Mouse (Mus musculus) midbrain, embryonic 10.5 days (tissue): ENCODE data around the gene Tldc1. TPM values are rescaled to one million over a fixed set of nuclear protein-coding genes. Genes with fewer than 3 reads are reported as not detected.
A peak's percentile ranks its signal among the peaks of the same experiment; 100 is the strongest.

Experiments
- DNase-seq: peaks from one replicate; pipeline ENCODE4 v3.0.0-alpha.2; 2017; ENCODE audit warnings: low spot score
- H3K27ac ChIP-seq: fragments of 300-500 bp; sonication (generic); replicated peaks from 2 replicates; pipeline ENCODE4 v1.5.1; 2016; ENCODE audit warnings: mild to moderate bottlenecking
- H3K27me3 ChIP-seq: fragments of 300-500 bp; sonication (generic); 2 replicates; pipeline ENCODE4 v1.6.1; 2016; ENCODE audit warnings: low read depth, mild to moderate bottlenecking; ENCODE audit not compliant: poor library complexity, severe bottlenecking
- H3K36me3 ChIP-seq: fragments of 300-500 bp; sonication (generic); 2 replicates; pipeline ENCODE4 v1.6.1; 2016; ENCODE audit warnings: mild to moderate bottlenecking, moderate library complexity
- H3K4me1 ChIP-seq: fragments of 300-500 bp; sonication (generic); 2 replicates; pipeline ENCODE4 v1.6.1; 2016
- H3K4me3 ChIP-seq: fragments of 300-500 bp; sonication (generic); 2 replicates; pipeline ENCODE4 v1.5.1; 2016; ENCODE audit warnings: mild to moderate bottlenecking, moderate library complexity
- H3K9me3 ChIP-seq: fragments of 300-500 bp; sonication (generic); replicated peaks from 2 replicates; pipeline ENCODE4 v1.6.1; 2016; ENCODE audit warnings: mild to moderate bottlenecking
- WGBS: fragments of 180-500 bp; shearing (Covaris S2); methylation state at CpG from one replicate; pipeline ENCODE4 v1.1.7; 2016; 5-methylcytosine and 5-hydroxymethylcytosine counted together
- polyA plus RNA-seq: library from polyadenylated mRNA; unstranded; fragments of >200 nt; fragmentation: Nextera tagmentation; extraction: Ambion mirVana; gene quantifications from 2 replicates; pipeline ENCODE4 v1.2.1, GENCODE M21; 2016

Tldc1 gene
- polyA plus RNA-seq, 1 experiment from 2014 or later = 15.4 TPM

DNA sequence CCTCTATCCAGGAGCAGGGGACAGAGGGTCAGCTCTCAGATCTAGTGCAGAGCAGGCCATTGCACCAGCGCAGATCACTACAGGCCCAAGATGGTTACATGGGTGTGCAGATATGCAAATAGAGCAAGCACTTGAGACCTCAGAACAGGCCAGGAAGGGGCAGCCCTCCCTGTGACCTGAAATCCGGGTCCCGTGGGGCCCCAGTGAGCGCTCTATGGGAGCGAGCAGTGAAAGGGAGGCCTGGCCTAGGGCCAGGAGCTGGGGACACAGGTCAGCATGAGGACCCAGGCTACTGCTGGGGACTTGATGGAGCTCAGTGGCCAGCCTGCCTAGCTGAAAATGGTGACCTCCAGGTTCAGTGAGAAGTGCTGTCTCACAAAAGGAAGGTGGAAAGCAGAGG is 21.7 kb downstream of the Tldc1 start:
- Histone ChIP-seq H3K27me3 (0 out of 2 replicates have a peak, but pooled peaks cover 14% of the 10 kb centered on the region), H3K9me3 (no peaks in the 10 kb centered on the region), H3K27ac (peak overlapping the region; percentile 9; the same call in 1 of the 2 replicates), H3K4me1 (peaks cover 41% of the 10 kb centered on the region), H3K4me3 (no peak overlapping the region), H3K36me3 (peaks cover 11% of the 10 kb centered on the region)
- DNase-seq = no peak
- 61% methylated on average over 5 of the region's 5 CpGs for WGBS

DNA sequence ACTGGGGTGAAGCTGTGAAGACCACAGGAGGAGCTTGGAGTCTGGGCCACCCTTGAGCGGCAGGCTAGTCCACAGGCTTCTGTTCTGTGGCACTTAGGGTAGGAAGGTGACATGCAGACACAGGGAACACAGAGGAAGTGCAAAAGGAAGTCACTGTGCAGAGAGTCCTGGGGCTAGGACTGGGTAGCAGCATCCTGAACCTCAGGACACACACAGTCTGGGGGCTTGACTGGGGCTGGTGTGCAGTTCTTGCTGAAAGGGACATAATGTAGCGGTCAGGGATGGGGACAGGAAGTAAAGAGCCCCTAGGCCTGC is 22.1 kb downstream of the Tldc1 start:
- 55% methylated on average over 2 of the region's 2 CpGs for WGBS
- 0 out of 2 replicates have a peak, but pooled peaks cover 14% of the 10 kb centered on the region for H3K27me3 ChIP-seq
- no peak for DNase-seq
- H3K9me3 ChIP-seq = no peaks in the 10 kb centered on the region
- H3K36me3 ChIP-seq = peaks cover 6% of the 10 kb centered on the region; the same call in 1 of the 2 replicates
- H3K27ac ChIP-seq = peak overlapping the region; percentile 9; the same call in 1 of the 2 replicates
- peak overlapping the region; percentile 47 for H3K4me3 ChIP-seq
- peaks cover 41% of the 10 kb centered on the region for H3K4me1 ChIP-seq

DNA sequence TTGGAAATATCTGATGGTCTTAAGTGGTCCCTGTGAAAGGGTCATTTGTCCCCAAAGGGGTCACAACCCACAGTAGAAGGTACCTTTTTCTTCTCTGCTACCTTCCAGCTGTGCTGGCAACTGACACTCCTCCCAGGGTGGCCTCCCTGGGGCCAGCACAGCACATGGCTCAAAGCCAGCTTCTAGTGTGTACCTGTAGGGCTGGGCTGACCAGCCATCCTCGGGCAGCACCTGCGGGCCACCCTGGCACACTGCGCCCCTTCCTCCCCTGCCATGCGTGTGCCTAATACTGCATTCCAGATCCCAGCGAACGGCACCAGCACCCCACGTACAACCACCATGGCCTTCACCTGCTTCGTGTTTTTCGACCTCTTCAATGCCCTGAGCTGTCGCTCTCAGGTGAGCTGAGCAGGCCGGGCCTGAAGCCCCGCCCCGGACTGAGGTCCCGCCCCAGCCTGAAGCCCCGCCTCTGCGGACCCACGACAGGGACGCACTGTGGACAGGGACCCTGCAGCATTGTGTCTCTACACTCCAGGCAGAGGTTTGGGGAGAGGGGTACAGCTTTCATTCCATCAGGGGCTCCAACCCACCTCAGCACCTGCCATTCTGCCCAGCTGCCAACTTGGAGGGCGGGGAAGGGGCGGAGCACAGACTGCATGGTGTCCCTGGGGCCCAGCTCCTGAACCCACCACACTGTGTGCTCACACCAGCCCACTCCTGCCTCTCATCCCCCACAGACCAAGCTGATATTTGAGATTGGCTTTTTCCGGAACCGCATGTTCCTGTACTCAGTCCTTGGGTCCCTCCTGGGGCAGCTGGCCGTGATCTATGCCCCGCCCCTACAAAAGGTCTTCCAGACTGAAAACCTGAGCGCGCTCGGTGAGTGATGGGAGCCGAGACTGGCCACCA is 22.7 kb downstream of the Tldc1 start:
- WGBS = 17% methylated on average over 28 of the region's 28 CpGs
- Histone ChIP-seq H3K4me3 (peak overlapping the region; percentile 47), H3K9me3 (no peaks in the 10 kb centered on the region), H3K27me3 (0 out of 2 replicates have a peak, but pooled peaks cover 14% of the 10 kb centered on the region), H3K4me1 (peaks cover 41% of the 10 kb centered on the region), H3K36me3 (0 out of 2 replicates have a peak, but pooled peaks cover under 1% of the 10 kb centered on the region), H3K27ac (peak overlapping the region; percentile 50; the same call in 1 of the 2 replicates)
- no peak for DNase-seq

- Histone ChIP-seq H3K36me3 (no peaks in the 10 kb centered on the region), H3K9me3 (no peaks in the 10 kb centered on the region), H3K27ac (no peak overlapping the region), H3K4me1 (peaks cover 16% of the 10 kb centered on the region), H3K27me3 (peaks cover 28% of the 10 kb centered on the region), H3K4me3 (no peak overlapping the region)
- WGBS = 86% methylated on average over 4 of the region's 4 CpGs
- DNase-seq = no peak
Measured at GRCm38 (mm10) chr8:119744604-119745003, 33.6 kb downstream of the Tldc1 start.

- Histone ChIP-seq H3K27me3 (peaks cover 39% of the 10 kb centered on the region), H3K36me3 (no peaks in the 10 kb centered on the region), H3K27ac (no peak overlapping the region), H3K9me3 (no peaks in the 10 kb centered on the region), H3K4me1 (peaks cover 16% of the 10 kb centered on the region), H3K4me3 (no peak overlapping the region)
- WGBS = 62% methylated on average over 13 of the region's 13 CpGs
- DNase-seq = peak; percentile 73
Measured at GRCm38 (mm10) chr8:119743291-119744026, 34.8 kb downstream of the Tldc1 start.

DNA sequence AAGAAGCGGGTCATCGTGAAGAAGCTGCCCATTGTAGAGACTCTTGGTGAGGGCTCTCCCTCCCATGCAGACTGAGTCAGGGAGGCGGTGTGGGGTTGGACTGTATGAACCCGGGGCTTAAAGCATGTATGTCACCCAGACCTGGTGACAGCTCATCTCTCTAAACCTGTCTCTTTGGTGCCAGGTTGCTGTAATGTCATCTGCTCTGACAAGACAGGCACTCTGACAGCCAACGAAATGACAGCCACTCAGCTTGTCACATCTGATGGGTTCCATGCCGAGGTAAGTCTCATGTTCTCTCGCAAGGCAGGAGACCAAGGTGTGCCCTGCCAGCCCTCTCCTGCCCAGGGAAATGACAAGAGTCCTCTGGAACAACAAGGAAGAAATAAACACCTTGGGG is 35.8 kb downstream of the Tldc1 start:
- Histone ChIP-seq H3K27me3 (peaks cover 45% of the 10 kb centered on the region), H3K36me3 (no peaks in the 10 kb centered on the region), H3K4me3 (no peak overlapping the region), H3K27ac (no peak overlapping the region), H3K4me1 (peaks cover 19% of the 10 kb centered on the region), H3K9me3 (no peaks in the 10 kb centered on the region)
- WGBS = 89% methylated on average over 7 of the region's 7 CpGs
- DNase-seq = no peak

DNA sequence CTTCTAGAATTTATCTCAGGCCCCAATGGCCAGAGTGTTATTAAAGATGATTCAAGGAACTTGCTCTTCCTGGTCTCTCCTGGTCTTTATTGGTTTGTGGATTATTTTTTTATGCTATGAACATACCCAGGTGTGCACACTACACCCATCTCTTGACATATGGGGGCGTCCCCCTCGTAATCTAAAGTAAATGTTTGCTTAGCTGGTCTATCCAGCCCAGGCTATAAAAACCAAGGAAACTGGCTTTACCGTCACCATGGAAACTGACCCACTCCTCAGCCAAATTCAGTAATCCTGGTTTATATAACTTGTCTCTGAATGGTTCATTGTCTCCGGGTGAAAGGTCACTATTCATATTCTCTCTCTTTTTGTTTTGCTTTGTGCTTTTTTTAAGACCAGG is 37.6 kb downstream of the Tldc1 start:
- Histone ChIP-seq H3K36me3 (no peaks in the 10 kb centered on the region), H3K4me1 (peaks cover 19% of the 10 kb centered on the region), H3K4me3 (no peak overlapping the region), H3K27me3 (peaks cover 49% of the 10 kb centered on the region), H3K9me3 (no peaks in the 10 kb centered on the region), H3K27ac (no peak overlapping the region)
- 69% methylated on average over 4 of the region's 4 CpGs for WGBS
- no peak for DNase-seq

DNA sequence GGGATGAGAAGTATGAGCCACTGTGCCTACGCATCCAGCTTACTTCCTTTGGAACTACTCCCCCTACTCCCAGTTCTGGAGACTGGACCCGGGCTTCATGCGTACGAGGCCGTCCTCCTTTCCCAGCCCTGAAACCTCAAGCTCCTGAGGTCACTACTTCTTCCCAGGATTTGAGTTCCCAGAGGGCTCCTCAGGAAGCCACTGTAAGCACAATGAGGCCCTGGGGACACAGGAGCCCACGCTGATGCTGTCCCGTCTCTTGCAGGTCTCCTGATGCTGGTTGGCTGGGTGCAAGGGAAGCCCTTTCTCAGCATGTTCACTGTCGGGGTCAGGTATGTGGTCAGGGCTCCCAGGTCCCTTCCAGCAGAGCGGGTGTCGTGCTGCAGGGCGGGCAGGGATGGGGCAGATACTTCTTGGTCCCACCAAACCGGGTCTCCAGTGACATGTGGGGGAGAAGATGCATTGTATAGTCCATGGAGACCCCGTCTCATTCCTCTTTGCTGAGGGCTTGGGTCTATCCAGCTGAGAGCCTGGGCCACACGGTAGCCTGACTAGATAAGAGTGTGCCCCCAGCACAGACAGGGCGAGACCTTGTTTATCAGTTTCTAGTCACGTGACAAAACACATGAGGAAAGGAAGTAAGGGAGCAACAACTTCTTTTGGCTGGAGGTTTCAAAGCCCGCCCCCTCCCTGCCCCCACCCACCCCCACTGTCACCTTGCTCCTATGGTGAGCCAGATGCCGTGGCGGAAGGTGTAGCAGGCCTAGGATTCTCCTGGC is 39.9 kb downstream of the Tldc1 start:
- 85% methylated on average over 19 of the region's 19 CpGs for WGBS
- Histone ChIP-seq H3K9me3 (no peaks in the 10 kb centered on the region), H3K4me3 (no peak overlapping the region), H3K27me3 (peaks cover 40% of the 10 kb centered on the region), H3K36me3 (no peaks in the 10 kb centered on the region), H3K4me1 (peaks cover 30% of the 10 kb centered on the region), H3K27ac (no peak overlapping the region; the same call in 1 of the 2 replicates)
- no peak for DNase-seq

GRCm38 (mm10) chr8:119737093-119737900 is 40.9 kb downstream of the Tldc1 start:
- Histone ChIP-seq H3K27ac (no peak overlapping the region), H3K36me3 (no peaks in the 10 kb centered on the region), H3K4me3 (no peak overlapping the region), H3K4me1 (peaks cover 31% of the 10 kb centered on the region), H3K27me3 (peaks cover 36% of the 10 kb centered on the region), H3K9me3 (no peaks in the 10 kb centered on the region)
- DNase-seq = no peak
- WGBS = 78% methylated on average over 11 of the region's 11 CpGs

DNA sequence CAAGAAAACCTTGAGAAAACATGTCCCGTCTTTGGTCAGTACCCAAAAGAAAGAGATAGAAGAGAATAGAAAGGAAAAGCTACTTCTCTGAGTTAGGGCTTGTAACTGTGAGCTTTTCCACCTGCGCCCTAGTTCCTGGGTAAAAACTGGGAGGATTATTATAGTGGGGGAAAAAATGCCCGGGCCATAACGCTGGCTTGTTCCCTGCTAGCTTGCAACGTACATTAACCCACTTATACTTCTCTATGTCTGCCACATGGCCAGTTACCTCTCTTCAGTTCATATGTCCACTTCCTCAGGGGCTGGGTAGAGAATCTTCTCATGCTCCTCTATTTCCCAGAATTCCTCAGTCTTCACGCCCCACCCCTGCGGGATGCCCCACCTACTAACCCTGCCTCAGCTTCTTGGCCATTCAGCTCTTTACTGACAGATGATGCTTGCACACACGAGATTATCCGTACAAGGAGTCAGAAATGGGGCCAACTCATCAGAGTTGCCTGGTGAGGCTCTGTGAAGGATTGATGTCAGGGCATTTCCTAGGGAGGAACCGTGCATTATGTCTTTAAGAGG is 41.8 kb downstream of the Tldc1 start:
- Histone ChIP-seq H3K27ac (no peak overlapping the region), H3K27me3 (peaks cover 34% of the 10 kb centered on the region), H3K9me3 (no peaks in the 10 kb centered on the region), H3K4me3 (no peak overlapping the region), H3K4me1 (peaks cover 26% of the 10 kb centered on the region), H3K36me3 (no peaks in the 10 kb centered on the region)
- no peak for DNase-seq
- WGBS = 90% methylated on average over 10 of the region's 10 CpGs

DNA sequence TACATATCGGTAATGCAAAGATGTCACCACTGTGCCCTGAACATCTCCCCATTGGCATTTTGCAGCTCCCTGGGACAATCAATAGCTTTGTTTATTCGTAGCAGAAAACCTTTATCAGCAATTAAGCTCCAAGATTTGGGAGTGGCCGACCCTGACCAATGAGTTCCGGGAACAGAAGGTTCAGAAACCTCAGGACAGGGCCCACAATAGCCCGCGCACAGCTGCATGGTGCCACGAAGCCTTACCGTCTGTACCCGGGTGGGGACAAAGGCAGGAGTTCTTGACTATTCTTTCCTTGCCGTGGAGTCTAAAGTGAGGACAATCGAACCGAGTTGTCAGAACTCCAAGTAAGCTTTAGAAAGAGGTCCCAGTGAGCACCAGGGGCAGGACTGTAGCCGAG is 46.1 kb downstream of the Tldc1 start:
- Histone ChIP-seq H3K27ac (no peak overlapping the region), H3K36me3 (no peaks in the 10 kb centered on the region), H3K9me3 (no peaks in the 10 kb centered on the region), H3K4me1 (peaks cover 20% of the 10 kb centered on the region), H3K27me3 (peaks cover 12% of the 10 kb centered on the region), H3K4me3 (no peak overlapping the region)
- no peak for DNase-seq
- WGBS = 84% methylated on average over 13 of the region's 13 CpGs
